Mouse (Mus musculus): ENCODE measurements around the gene Alox5ap.

- TF ChIP-seq CTCF (IDR thresholded peaks at IDR 0.05; ENCODE audit: control insufficient read depth, insufficient read depth, insufficient read length): no peak
- TF ChIP-seq MYOD1 (IDR thresholded peaks at IDR 0.05; ENCODE audit: control insufficient read depth, insufficient read length, low read depth): no peak
- TF ChIP-seq USF1 (IDR thresholded peaks at IDR 0.05; ENCODE audit: low read depth): no peak
- no peak for TF ChIP-seq MAX (IDR thresholded peaks at IDR 0.05)
- TF ChIP-seq CEBPB (IDR thresholded peaks at IDR 0.05; ENCODE audit: low read depth): no peak
- TF ChIP-seq FOSL1 (IDR thresholded peaks at IDR 0.05; ENCODE audit: insufficient read depth, low read length, poor library complexity, severe bottlenecking): no peak
- no peak for TF ChIP-seq MYOG (IDR thresholded peaks at IDR 0.05; ENCODE audit: control insufficient read depth, extremely low read depth, insufficient read length)
Measured at GRCm38 (mm10) chr5:149229619-149230339, 34.8 kb upstream of the Alox5ap start.
